Mouse (Mus musculus): ENCODE data around the gene Gm20696. TPM values are rescaled to one million over a fixed set of nuclear protein-coding genes. Genes with fewer than 3 reads are reported as not detected.

Gm20696 gene
- polyA plus RNA-seq, 1 experiment from 2014 or later: 3.2 TPM

DNA sequence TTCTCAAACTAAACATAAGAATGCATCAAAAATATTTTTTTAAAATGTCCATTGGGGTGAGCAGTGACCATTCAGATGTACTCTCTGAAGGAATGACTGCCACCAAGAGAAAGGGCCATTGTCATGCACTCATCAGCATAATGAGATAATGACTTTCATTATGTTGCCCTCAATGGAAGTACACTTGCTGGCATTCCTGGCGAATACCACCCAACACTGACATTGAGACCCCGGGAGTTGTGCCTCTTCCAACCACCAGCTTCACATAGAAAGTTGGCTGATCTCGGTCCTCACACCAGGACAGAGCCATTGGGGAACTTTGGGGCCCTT is 356.5 kb downstream of the Gm20696 start:
- Histone ChIP-seq H3K9ac (no peak overlapping the region), H3K36me3 (no peaks in the 10 kb centered on the region), H3K4me2 (no peak overlapping the region), H3K27ac (no peak overlapping the region), H3K27me3 (no peaks in the 10 kb centered on the region), H3K9me3 (no peaks in the 10 kb centered on the region), H3K4me1 (no peaks in the 10 kb centered on the region), H3K4me3 (no peak overlapping the region)
- ATAC-seq (ENCODE audit: insufficient number of reproducible peaks, insufficient read depth, low FRiP score, low TSS enrichment, low read depth): no peak
- 70% methylated on average over 3 of the region's 3 CpGs for WGBS

DNA sequence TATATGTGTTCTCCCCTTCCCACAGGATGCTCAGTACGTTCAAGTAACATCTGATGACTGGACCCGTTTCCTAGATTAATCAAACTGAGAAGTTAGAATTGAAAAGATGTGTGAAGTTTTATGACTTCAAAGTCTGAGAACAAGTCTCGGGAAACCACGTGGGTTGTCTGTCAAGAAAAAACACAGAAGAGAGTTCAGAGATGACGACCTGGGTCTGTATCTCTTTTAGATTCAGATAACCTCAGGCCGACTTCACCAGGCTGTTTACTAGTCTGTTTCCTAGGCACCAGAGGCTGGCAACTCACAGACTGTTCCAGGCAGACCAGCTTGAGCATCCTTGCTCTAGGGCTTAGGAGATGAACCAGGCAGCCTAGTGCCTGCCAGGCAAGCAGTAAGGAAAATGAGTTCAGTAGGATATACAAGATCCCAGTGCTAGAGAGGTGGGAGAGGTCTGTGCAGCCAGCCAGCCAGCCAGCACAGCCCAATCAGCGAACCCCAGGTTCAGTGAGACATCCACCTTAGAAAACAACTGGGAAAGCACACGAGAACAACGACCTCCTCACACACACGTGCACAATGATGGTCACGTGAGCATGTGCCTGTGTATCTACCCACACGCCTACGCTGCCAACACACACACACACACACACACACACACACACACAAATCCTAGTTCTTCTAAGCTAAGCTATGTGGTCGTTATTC is 357.0 kb downstream of the Gm20696 start:
- Histone ChIP-seq H3K4me2 (no peak overlapping the region), H3K27ac (no peak overlapping the region), H3K9ac (no peak overlapping the region), H3K9me3 (no peaks in the 10 kb centered on the region), H3K27me3 (no peaks in the 10 kb centered on the region), H3K4me1 (no peaks in the 10 kb centered on the region), H3K4me3 (no peak overlapping the region), H3K36me3 (no peaks in the 10 kb centered on the region)
- WGBS: 71% methylated on average over 14 of the region's 14 CpGs
- ATAC-seq (ENCODE audit: insufficient number of reproducible peaks, insufficient read depth, low FRiP score, low TSS enrichment, low read depth): no peak

DNA sequence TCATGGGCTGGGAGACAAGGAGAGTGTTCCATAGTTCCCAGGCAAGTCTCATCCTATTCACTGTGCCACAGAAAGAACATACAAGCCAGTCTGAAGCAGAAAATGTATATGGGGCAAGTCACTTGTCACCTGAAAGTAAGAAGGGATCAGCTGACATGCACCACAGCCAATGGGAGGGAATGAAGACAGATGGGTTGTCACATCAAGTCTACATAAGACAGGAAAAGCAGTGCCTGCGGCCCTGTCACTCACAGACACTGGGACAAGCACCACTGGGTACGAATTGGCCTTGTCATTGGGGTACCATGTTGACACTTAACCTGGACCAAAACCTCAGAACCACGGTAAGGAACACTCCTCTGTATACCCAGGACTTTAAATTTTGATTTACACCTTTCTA is 360.8 kb downstream of the Gm20696 start:
- ATAC-seq (ENCODE audit: insufficient number of reproducible peaks, insufficient read depth, low FRiP score, low TSS enrichment, low read depth): no peak
- no peaks in the 10 kb centered on the region for H3K4me1 ChIP-seq
- 80% methylated on average over 3 of the region's 3 CpGs for WGBS
- no peaks in the 10 kb centered on the region for H3K9me3 ChIP-seq
- no peak overlapping the region for H3K4me2 ChIP-seq
- H3K36me3 ChIP-seq: no peaks in the 10 kb centered on the region
- no peak overlapping the region for H3K9ac ChIP-seq
- H3K27ac ChIP-seq: no peak overlapping the region
- H3K4me3 ChIP-seq: no peak overlapping the region
- H3K27me3 ChIP-seq: no peaks in the 10 kb centered on the region

GRCm38 (mm10) chr6:99305236-99305635 is 361.4 kb downstream of the Gm20696 start:
- Histone ChIP-seq H3K9ac (no peak overlapping the region), H3K4me2 (no peak overlapping the region), H3K27ac (no peak overlapping the region), H3K27me3 (no peaks in the 10 kb centered on the region), H3K36me3 (no peaks in the 10 kb centered on the region), H3K9me3 (no peaks in the 10 kb centered on the region), H3K4me3 (no peak overlapping the region), H3K4me1 (no peaks in the 10 kb centered on the region)
- no peak for ATAC-seq (ENCODE audit: insufficient number of reproducible peaks, insufficient read depth, low FRiP score, low TSS enrichment, low read depth)
- 81% methylated on average over 3 of the region's 3 CpGs for WGBS

- WGBS: 80% methylated on average over 6 of the region's 6 CpGs
- H3K4me1 ChIP-seq: peaks cover 9% of the 10 kb centered on the region; the same call in 1 of the 2 replicates
- H3K27ac ChIP-seq: no peak overlapping the region
- H3K9ac ChIP-seq: no peak overlapping the region
- no peak overlapping the region for H3K4me2 ChIP-seq
- no peak overlapping the region for H3K4me3 ChIP-seq
- no peaks in the 10 kb centered on the region for H3K36me3 ChIP-seq
- H3K27me3 ChIP-seq: no peaks in the 10 kb centered on the region
- no peaks in the 10 kb centered on the region for H3K9me3 ChIP-seq
- no peak for ATAC-seq (ENCODE audit: insufficient number of reproducible peaks, insufficient read depth, low FRiP score, low TSS enrichment, low read depth)
These were observed 363.7 kb downstream of the Gm20696 start for GRCm38 (mm10) chr6:99302662-99303435.

- Histone ChIP-seq H3K9me3 (no peaks in the 10 kb centered on the region), H3K4me2 (no peak overlapping the region), H3K9ac (no peak overlapping the region), H3K4me1 (peaks cover 11% of the 10 kb centered on the region; the same call in 1 of the 2 replicates), H3K27me3 (no peaks in the 10 kb centered on the region), H3K36me3 (no peaks in the 10 kb centered on the region), H3K4me3 (no peak overlapping the region), H3K27ac (no peak overlapping the region)
- WGBS: 73% methylated on average over 8 of the region's 8 CpGs
- no peak for ATAC-seq (ENCODE audit: insufficient number of reproducible peaks, insufficient read depth, low FRiP score, low TSS enrichment, low read depth)
These were observed 364.7 kb downstream of the Gm20696 start for GRCm38 (mm10) chr6:99301923-99302322.

DNA sequence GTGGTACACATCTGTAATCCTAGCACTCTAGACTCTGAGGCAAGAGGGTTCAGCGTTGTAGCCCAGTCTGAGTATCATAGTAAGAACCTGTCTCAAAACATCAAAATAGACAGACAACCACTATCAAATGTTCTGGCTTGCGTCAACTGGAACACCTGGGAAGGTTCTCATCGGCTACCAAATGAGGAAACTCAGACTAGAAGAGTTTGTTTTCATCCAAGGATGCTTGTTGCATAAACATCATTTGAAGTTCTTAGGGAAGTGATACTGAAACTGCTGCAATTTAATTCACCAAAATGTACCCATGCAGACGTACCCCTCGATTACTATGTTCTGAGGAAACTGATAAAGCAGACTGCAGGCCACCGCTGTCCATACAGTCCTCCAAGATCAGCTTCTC is 366.4 kb downstream of the Gm20696 start:
- Histone ChIP-seq H3K27ac (no peak overlapping the region), H3K4me2 (no peak overlapping the region), H3K9ac (no peak overlapping the region), H3K36me3 (no peaks in the 10 kb centered on the region), H3K27me3 (no peaks in the 10 kb centered on the region), H3K4me3 (no peak overlapping the region), H3K4me1 (peaks cover 11% of the 10 kb centered on the region; the same call in 1 of the 2 replicates), H3K9me3 (no peaks in the 10 kb centered on the region)
- no peak for ATAC-seq (ENCODE audit: insufficient number of reproducible peaks, insufficient read depth, low FRiP score, low TSS enrichment, low read depth)
- 85% methylated on average over 6 of the region's 6 CpGs for WGBS

DNA sequence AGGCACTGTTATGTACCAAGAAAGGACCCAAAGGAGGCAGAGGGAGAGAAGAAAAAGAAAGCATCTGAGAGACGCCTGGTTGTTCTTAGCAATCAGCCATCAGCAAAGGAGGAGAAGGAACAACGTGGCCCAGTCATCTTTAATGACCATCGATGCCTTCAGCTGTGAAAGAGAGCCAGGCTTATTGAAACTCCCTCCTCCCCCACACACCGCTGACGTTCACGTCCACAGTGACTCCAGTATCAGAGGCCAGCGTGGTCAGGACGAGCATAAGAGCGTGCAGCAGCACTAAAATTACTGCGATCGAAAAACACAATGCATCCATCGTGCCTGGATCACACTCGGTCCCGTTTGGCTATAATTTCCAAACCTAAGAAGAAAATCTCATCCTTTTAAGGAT is 367.4 kb downstream of the Gm20696 start:
- ATAC-seq (ENCODE audit: insufficient number of reproducible peaks, insufficient read depth, low FRiP score, low TSS enrichment, low read depth): no peak
- Histone ChIP-seq H3K4me1 (peaks cover 11% of the 10 kb centered on the region; the same call in 1 of the 2 replicates), H3K4me3 (no peak overlapping the region), H3K4me2 (no peak overlapping the region), H3K27me3 (no peaks in the 10 kb centered on the region), H3K27ac (no peak overlapping the region), H3K36me3 (no peaks in the 10 kb centered on the region), H3K9me3 (no peaks in the 10 kb centered on the region), H3K9ac (no peak overlapping the region)
- 83% methylated on average over 14 of the region's 14 CpGs for WGBS

GRCm38 (mm10) chr6:99297535-99297934 is 369.1 kb downstream of the Gm20696 start:
- H3K36me3 ChIP-seq: no peaks in the 10 kb centered on the region
- peaks cover 11% of the 10 kb centered on the region; the same call in 1 of the 2 replicates for H3K4me1 ChIP-seq
- H3K27ac ChIP-seq: no peak overlapping the region
- no peak overlapping the region for H3K4me2 ChIP-seq
- H3K9ac ChIP-seq: no peak overlapping the region
- no peak for ATAC-seq (ENCODE audit: insufficient number of reproducible peaks, insufficient read depth, low FRiP score, low TSS enrichment, low read depth)
- WGBS: 77% methylated on average over 5 of the region's 5 CpGs
- H3K27me3 ChIP-seq: no peaks in the 10 kb centered on the region
- H3K4me3 ChIP-seq: no peak overlapping the region
- no peaks in the 10 kb centered on the region for H3K9me3 ChIP-seq

DNA sequence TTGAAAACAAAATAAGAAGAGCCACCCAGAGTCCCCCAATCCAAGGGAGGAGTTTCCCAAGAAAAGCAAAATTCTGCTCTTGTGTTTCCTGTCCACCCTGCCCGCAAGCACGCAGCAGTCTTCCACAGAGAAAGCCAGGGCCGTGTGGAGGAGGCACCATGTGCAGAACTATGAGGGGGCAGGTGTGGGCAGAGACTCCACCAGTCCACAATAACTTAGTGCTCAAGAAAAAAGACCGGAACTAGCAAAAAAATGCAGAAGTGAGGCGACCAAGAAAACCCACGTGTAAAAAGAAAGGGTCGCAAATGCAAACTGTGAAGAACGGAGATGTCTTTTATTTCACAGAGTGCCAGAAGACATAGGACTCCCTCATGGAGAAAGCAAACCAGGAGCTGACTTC is 371.1 kb downstream of the Gm20696 start:
- WGBS: 81% methylated on average over 8 of the region's 8 CpGs
- no peak overlapping the region for H3K27ac ChIP-seq
- ATAC-seq (ENCODE audit: insufficient number of reproducible peaks, insufficient read depth, low FRiP score, low TSS enrichment, low read depth): no peak
- H3K4me1 ChIP-seq: peaks cover 11% of the 10 kb centered on the region; the same call in 1 of the 2 replicates
- no peak overlapping the region for H3K4me2 ChIP-seq
- no peaks in the 10 kb centered on the region for H3K36me3 ChIP-seq
- no peak overlapping the region for H3K9ac ChIP-seq
- no peaks in the 10 kb centered on the region for H3K27me3 ChIP-seq
- H3K9me3 ChIP-seq: no peaks in the 10 kb centered on the region
- no peak overlapping the region for H3K4me3 ChIP-seq

GRCm38 (mm10) chr6:99289220-99289619 is 377.4 kb downstream of the Gm20696 start:
- no peaks in the 10 kb centered on the region for H3K9me3 ChIP-seq
- H3K27ac ChIP-seq: no peak overlapping the region
- 79% methylated on average over 4 of the region's 4 CpGs for WGBS
- H3K9ac ChIP-seq: no peak overlapping the region
- no peaks in the 10 kb centered on the region for H3K36me3 ChIP-seq
- ATAC-seq (ENCODE audit: insufficient number of reproducible peaks, insufficient read depth, low FRiP score, low TSS enrichment, low read depth): no peak
- H3K4me2 ChIP-seq: no peak overlapping the region
- H3K27me3 ChIP-seq: peaks cover 7% of the 10 kb centered on the region; the same call in 1 of the 2 replicates
- H3K4me1 ChIP-seq: no peaks in the 10 kb centered on the region
- no peak overlapping the region for H3K4me3 ChIP-seq

GRCm38 (mm10) chr6:99285026-99285425 is 381.6 kb downstream of the Gm20696 start:
- Histone ChIP-seq H3K27ac (no peak overlapping the region), H3K9me3 (no peaks in the 10 kb centered on the region), H3K4me2 (no peak overlapping the region), H3K4me3 (no peak overlapping the region), H3K36me3 (no peaks in the 10 kb centered on the region), H3K9ac (no peak overlapping the region), H3K4me1 (peaks cover 5% of the 10 kb centered on the region; the same call in 1 of the 2 replicates), H3K27me3 (peaks cover 7% of the 10 kb centered on the region; the same call in 1 of the 2 replicates)
- 63% methylated on average over 3 of the region's 3 CpGs for WGBS
- ATAC-seq (ENCODE audit: insufficient number of reproducible peaks, insufficient read depth, low FRiP score, low TSS enrichment, low read depth): no peak

All from embryonic facial prominence, embryonic 13.5 days (tissue).